Mouse (Mus musculus) midbrain, postnatal 0 days (tissue): ENCODE results near the gene Igll1. TPM values are rescaled to one million over a fixed set of nuclear protein-coding genes. Genes with fewer than 3 reads are reported as not detected.

Source experiments
- ATAC-seq: fragments of 200-750 bp; cut with Nextera tagmentation; 2 replicates; pipeline ENCODE4 v1.8.0; 2017; ENCODE audit warnings: moderate number of reproducible peaks, mild to moderate bottlenecking, moderate TSS enrichment, moderate library complexity; ENCODE audit not compliant: low FRiP score
- DNase-seq: peaks from one replicate; pipeline ENCODE4 v3.0.0-alpha.2; 2015; ENCODE audit warnings: low spot score
- H3K27ac ChIP-seq: fragments of 300-500 bp; sonication (generic); 2 replicates; pipeline ENCODE4 v1.5.1; 2014; ENCODE audit warnings: low read depth, mild to moderate bottlenecking, low read length, mixed read lengths
- H3K27me3 ChIP-seq: fragments of 300-500 bp; sonication (generic); 2 replicates; pipeline ENCODE4 v1.6.1; 2014; ENCODE audit warnings: low read length, control low read depth, mixed read lengths; ENCODE audit not compliant: insufficient read depth
- H3K36me3 ChIP-seq: fragments of 300-500 bp; sonication (generic); 2 replicates; pipeline ENCODE4 v1.6.1; 2014; ENCODE audit warnings: low read length, control low read depth, mixed read lengths; ENCODE audit not compliant: insufficient read depth
- H3K4me1 ChIP-seq: fragments of 300-500 bp; sonication (generic); 2 replicates; pipeline ENCODE4 v1.6.1; 2014; ENCODE audit warnings: mild to moderate bottlenecking, control low read depth, antibody characterized with exemption, low read length, mixed read lengths; ENCODE audit not compliant: insufficient read depth
- H3K4me2 ChIP-seq: fragments of 300-500 bp; sonication (generic); 2 replicates; pipeline ENCODE4 v1.6.1; 2014; ENCODE audit warnings: low read depth, mild to moderate bottlenecking, low read length, mixed read lengths; ENCODE audit not compliant: poor library complexity, severe bottlenecking
- H3K4me3 ChIP-seq: fragments of 300-500 bp; sonication (generic); 2 replicates; pipeline ENCODE4 v1.5.1; 2014; ENCODE audit warnings: low read depth, mild to moderate bottlenecking, low read length, moderate library complexity
- H3K9ac ChIP-seq: fragments of 300-500 bp; sonication (generic); replicated peaks from 2 replicates; pipeline ENCODE4 v1.6.1; 2014; ENCODE audit warnings: mild to moderate bottlenecking, low read length, moderate library complexity, mixed read lengths; ENCODE audit not compliant: poor library complexity, severe bottlenecking
- H3K9me3 ChIP-seq: fragments of 300-500 bp; sonication (generic); 2 replicates; pipeline ENCODE4 v1.6.1; 2016; ENCODE audit warnings: low read length, control low read depth
- CTCF ChIP-seq: IDR thresholded peaks from 2 replicates; pipeline ENCODE4 v1.5.1; 2016; ENCODE audit warnings: antibody characterized with exemption, mild to moderate bottlenecking
- WGBS: fragments of 180-500 bp; shearing (Covaris S2); extraction: QIAGEN DNeasy Blood & Tissue Kit; methylation state at CpG from one replicate; pipeline ENCODE4 v1.1.7; 2014; 5-methylcytosine and 5-hydroxymethylcytosine counted together
- polyA plus RNA-seq: library from polyadenylated mRNA; unstranded; fragments of >200 nt; fragmentation: Nextera tagmentation; extraction: Ambion mirVana; gene quantifications from 2 replicates; pipeline ENCODE4 v1.2.1, GENCODE M21; 2015
- total RNA-seq: library from RNA; depleted of rRNA; stranded (reverse); fragments of >200 nt; gene quantifications from 2 replicates; pipeline ENCODE4 v1.2.3, GENCODE M21; 2014

The Igll1 gene
- total and polyA plus RNA-seq, 2 experiments from 2014 or later: not detected

- under 1% methylated on average over 49 of the region's 49 CpGs for WGBS
- peak; percentile 65 for TF ChIP-seq CTCF
- H3K9ac ChIP-seq: peak within 1 kb of the TSS; percentile 86
- H3K27me3 ChIP-seq: no peaks in the 10 kb centered on the region
- no peaks in the 10 kb centered on the region for H3K9me3 ChIP-seq
- DNase-seq (peak; percentile 96), ATAC-seq (peak; percentile 96)
- peak within 1 kb of the TSS; percentile 72 for H3K4me2 ChIP-seq
- peaks cover 2% of the 10 kb centered on the region; the same call in 1 of the 2 replicates for H3K4me1 ChIP-seq
- H3K36me3 ChIP-seq: no peaks in the 10 kb centered on the region
- H3K4me3 ChIP-seq: peak within 1 kb of the TSS; percentile 77
- peak within 1 kb of the TSS; percentile 91 for H3K27ac ChIP-seq
Observed at GRCm38 (mm10) chr16:16870617-16871331, 7.0 kb upstream of the Igll1 start, which contains the start of the genes Top3b and Vpreb1. Top3b (plus strand) TSS chr16:16870736. Vpreb1 (minus strand) TSS chr16:16870843.

- peak overlapping the region; percentile 91 for H3K27ac ChIP-seq
- no peaks in the 10 kb centered on the region for H3K9me3 ChIP-seq
- H3K4me1 ChIP-seq: peaks cover 2% of the 10 kb centered on the region; the same call in 1 of the 2 replicates
- 35% methylated on average over 7 of the region's 7 CpGs for WGBS
- H3K4me2 ChIP-seq: peak overlapping the region; percentile 37
- no peaks in the 10 kb centered on the region for H3K36me3 ChIP-seq
- ATAC-seq (peak; percentile 52), DNase-seq (no peak)
- H3K4me3 ChIP-seq: peak overlapping the region; percentile 77
- H3K27me3 ChIP-seq: no peaks in the 10 kb centered on the region
- no peak for TF ChIP-seq CTCF
- no peak overlapping the region for H3K9ac ChIP-seq
Observed at GRCm38 (mm10) chr16:16870241-16870616, 6.4 kb upstream of the Igll1 start.

DNA sequence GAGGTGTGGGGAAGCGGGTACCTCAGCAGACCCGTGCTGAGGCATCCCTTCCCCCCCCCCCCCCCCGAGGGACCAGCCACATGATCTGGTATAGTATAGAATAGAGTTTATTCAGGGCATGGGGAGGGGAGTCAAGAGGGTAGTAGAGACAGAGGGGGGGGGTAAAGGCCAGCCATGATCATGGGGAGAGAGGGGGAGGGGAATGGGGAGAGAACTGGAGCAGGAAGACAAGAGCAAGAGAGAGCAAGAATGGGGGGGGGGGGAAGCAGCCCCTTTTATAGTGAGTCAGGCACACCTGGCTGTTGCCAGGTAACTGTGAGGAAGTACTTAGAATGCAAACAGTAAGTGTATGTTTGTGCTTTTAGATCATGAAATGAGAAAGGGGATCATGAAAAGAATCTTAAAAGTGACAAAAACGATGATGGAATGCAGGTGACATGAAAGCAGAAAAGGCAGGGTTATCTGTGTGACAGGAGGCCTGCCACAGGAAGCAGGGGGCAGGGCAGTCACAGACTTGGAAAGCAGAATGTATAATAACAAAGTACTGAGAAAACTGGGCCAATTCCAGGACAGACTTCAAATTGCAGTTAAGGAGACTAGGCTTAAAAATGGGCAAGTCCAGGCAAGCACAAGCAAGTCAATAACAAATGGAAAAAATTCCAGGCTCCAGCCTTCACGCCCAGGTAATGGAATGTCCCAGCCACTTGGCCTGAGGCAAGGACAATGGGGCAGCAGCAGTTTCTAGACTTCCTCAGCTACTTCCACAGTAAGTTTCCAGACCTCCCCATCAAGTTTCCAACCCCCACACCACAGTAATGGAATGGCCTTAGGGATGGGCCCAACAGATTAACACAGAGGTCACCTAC lies 2.1 kb upstream of the Igll1 start:
- Histone ChIP-seq H3K27me3 (no peaks in the 10 kb centered on the region), H3K4me2 (no peak overlapping the region), H3K27ac (no peak overlapping the region), H3K4me3 (no peak overlapping the region), H3K36me3 (no peaks in the 10 kb centered on the region), H3K9me3 (no peaks in the 10 kb centered on the region), H3K4me1 (no peaks in the 10 kb centered on the region), H3K9ac (no peak overlapping the region)
- DNase-seq: no peak
- no peak for ATAC-seq
- no peak for TF ChIP-seq CTCF
- 48% methylated on average over 4 of the region's 5 CpGs for WGBS

GRCm38 (mm10) chr16:16865217-16865616 lies 1.4 kb upstream of the Igll1 start:
- Histone ChIP-seq H3K9me3 (no peaks in the 10 kb centered on the region), H3K4me2 (no peak overlapping the region), H3K27me3 (no peaks in the 10 kb centered on the region), H3K4me1 (no peaks in the 10 kb centered on the region), H3K27ac (no peak overlapping the region), H3K4me3 (no peak overlapping the region), H3K9ac (no peak overlapping the region), H3K36me3 (no peaks in the 10 kb centered on the region)
- no peak for DNase-seq
- ATAC-seq: no peak
- no peak for TF ChIP-seq CTCF

DNA sequence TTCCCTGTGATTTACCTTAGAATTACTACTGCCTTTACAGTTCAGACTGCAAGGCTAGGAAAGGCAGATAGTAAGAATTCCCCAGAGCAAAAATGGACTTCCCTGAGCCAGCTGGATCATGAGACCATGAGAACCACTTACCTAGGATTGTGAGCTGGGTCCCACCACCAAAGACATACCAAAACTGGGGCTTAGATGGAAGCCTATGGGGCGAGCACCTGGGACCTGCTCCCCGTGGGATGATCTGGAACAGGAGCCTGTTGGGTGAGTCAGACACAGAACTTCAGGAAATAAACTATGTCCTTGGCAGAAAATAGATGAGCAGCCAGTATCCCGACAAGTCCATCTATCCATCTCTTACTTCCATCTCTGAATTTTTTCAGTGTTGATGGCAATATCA lies 1.5 kb downstream of the Igll1 start:
- Histone ChIP-seq H3K9me3 (no peaks in the 10 kb centered on the region), H3K27me3 (no peaks in the 10 kb centered on the region), H3K36me3 (no peaks in the 10 kb centered on the region), H3K4me3 (no peak overlapping the region), H3K4me1 (no peaks in the 10 kb centered on the region), H3K4me2 (no peak overlapping the region), H3K27ac (no peak overlapping the region), H3K9ac (no peak overlapping the region)
- 84% methylated on average over 3 of the region's 3 CpGs for WGBS
- no peak for DNase-seq
- no peak for ATAC-seq
- no peak for TF ChIP-seq CTCF
